Mouse (Mus musculus): ENCODE results near the gene 1700021F05Rik. TPM values are rescaled to one million over a fixed set of nuclear protein-coding genes. Genes with fewer than 3 reads are reported as not detected.

The 1700021F05Rik gene
- polyA plus RNA-seq, 1 experiment from 2014 or later = 31.2 TPM

DNA sequence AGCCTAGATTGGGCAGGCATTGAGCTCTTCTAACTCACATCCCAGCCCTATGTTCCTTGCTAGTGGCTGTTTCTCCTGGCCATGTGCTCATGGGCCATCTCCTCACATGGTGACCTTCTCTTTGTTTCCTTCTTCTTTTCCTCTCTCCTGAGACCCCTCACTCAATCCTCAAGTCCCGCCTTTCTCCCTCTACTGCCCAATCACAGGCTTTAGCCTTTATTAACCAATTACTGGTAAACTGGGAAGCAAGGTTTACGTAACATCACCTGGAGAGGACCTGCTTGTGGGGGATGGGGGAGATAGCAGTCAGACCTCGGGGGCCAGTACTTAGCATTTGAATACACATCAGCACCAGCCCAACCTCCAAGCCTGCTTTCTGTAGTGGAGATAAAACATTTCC lies 10.6 kb upstream of the 1700021F05Rik start:
- H3K27ac ChIP-seq (ENCODE audit: low read depth) = no peak overlapping the region
- no peak for TF ChIP-seq CTCF (IDR thresholded peaks at IDR 0.05; ENCODE audit: low read depth)
- no peak for TF ChIP-seq EP300 (IDR thresholded peaks at IDR 0.05; ENCODE audit: low read depth)
- 49% methylated on average over 3 of the region's 3 CpGs for WGBS (ENCODE audit: insufficient replicate concordance)

GRCm38 (mm10) chr10:43550923-43551322 lies 10.1 kb upstream of the 1700021F05Rik start:
- TF ChIP-seq CTCF (IDR thresholded peaks at IDR 0.05; ENCODE audit: low read depth) (no peak), EP300 (IDR thresholded peaks at IDR 0.05; ENCODE audit: low read depth) (no peak)
- no peaks in the 10 kb centered on the region for H3K27me3 ChIP-seq (ENCODE audit: insufficient read depth, low read length)
- DNase-seq (no peak), ATAC-seq (no peak)
- no peak overlapping the region for H3K27ac ChIP-seq (ENCODE audit: low read depth)
- H3K4me3 ChIP-seq (ENCODE audit: low read depth, low read length) = no peak overlapping the region
- no peak overlapping the region for H3K9ac ChIP-seq (replicated peaks)
- H3K4me1 ChIP-seq (ENCODE audit: insufficient read depth) = no peaks in the 10 kb centered on the region; the same call in 1 of the 2 replicates
- 42% methylated on average over 3 of the region's 3 CpGs for WGBS (ENCODE audit: insufficient replicate concordance)
- no peak overlapping the region for H3K4me2 ChIP-seq (ENCODE audit: low read depth, low read length)
- no peaks in the 10 kb centered on the region for H3K36me3 ChIP-seq (replicated peaks; ENCODE audit: insufficient read depth, low read length)
- H3K9me3 ChIP-seq (ENCODE audit: low read length) = no peaks in the 10 kb centered on the region

More for the DNA sequence above, 10.6 kb upstream of the 1700021F05Rik start:
- Histone ChIP-seq H3K4me3 (ENCODE audit: low read depth, low read length) (no peak overlapping the region), H3K4me2 (ENCODE audit: low read depth, low read length) (no peak overlapping the region), H3K9ac (replicated peaks) (no peak overlapping the region), H3K4me1 (ENCODE audit: insufficient read depth) (no peaks in the 10 kb centered on the region; the same call in 1 of the 2 replicates), H3K9me3 (ENCODE audit: low read length) (no peaks in the 10 kb centered on the region), H3K27me3 (ENCODE audit: insufficient read depth, low read length) (no peaks in the 10 kb centered on the region), H3K36me3 (replicated peaks; ENCODE audit: insufficient read depth, low read length) (no peaks in the 10 kb centered on the region)
- ATAC-seq (no peak), DNase-seq (no peak)

DNA sequence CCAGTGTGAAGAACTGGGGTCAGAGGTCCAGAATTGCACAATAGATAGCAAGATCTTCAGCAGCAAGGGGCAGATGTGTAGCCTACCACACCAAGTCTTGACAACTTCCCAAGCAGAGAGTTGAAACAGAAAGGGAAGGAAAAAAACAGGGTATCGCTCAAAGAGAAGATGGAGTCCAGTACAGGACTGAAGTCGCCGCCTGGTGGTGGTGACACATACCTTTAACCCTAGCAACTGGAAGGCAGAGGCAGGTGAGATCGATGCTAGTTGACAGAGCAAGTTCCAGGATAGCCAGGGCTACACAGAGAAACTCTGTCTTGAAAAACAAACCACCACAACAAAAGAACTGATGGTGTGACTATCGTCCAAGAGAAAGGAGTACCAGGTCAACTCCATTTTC lies 8.6 kb upstream of the 1700021F05Rik start:
- Histone ChIP-seq H3K9ac (replicated peaks) (no peak overlapping the region), H3K4me1 (ENCODE audit: insufficient read depth) (no peaks in the 10 kb centered on the region; the same call in 1 of the 2 replicates), H3K4me3 (ENCODE audit: low read depth, low read length) (no peak overlapping the region), H3K27me3 (ENCODE audit: insufficient read depth, low read length) (no peaks in the 10 kb centered on the region), H3K36me3 (replicated peaks; ENCODE audit: insufficient read depth, low read length) (no peaks in the 10 kb centered on the region), H3K9me3 (ENCODE audit: low read length) (no peaks in the 10 kb centered on the region), H3K4me2 (ENCODE audit: low read depth, low read length) (no peak overlapping the region), H3K27ac (ENCODE audit: low read depth) (no peak overlapping the region)
- ATAC-seq = peak; percentile 60; the same call in 1 of the 2 replicates
- TF ChIP-seq EP300 (IDR thresholded peaks at IDR 0.05; ENCODE audit: low read depth) (no peak), CTCF (IDR thresholded peaks at IDR 0.05; ENCODE audit: low read depth) (peak; percentile 64)
- 45% methylated on average over 5 of the region's 5 CpGs for WGBS (ENCODE audit: insufficient replicate concordance)
- DNase-seq = peak; percentile 58

- peaks cover 15% of the 10 kb centered on the region for H3K4me1 ChIP-seq (ENCODE audit: insufficient read depth)
- H3K36me3 ChIP-seq (replicated peaks; ENCODE audit: insufficient read depth, low read length) = 0 out of 2 replicates have a peak, but pooled peaks cover 2% of the 10 kb centered on the region
- peak overlapping the region; percentile 87 for H3K4me3 ChIP-seq (ENCODE audit: low read depth, low read length)
- no peak overlapping the region for H3K27ac ChIP-seq (ENCODE audit: low read depth)
- no peaks in the 10 kb centered on the region for H3K9me3 ChIP-seq (ENCODE audit: low read length)
- H3K9ac ChIP-seq (replicated peaks) = no peak overlapping the region
- DNase-seq (no peak), ATAC-seq (no peak)
- no peaks in the 10 kb centered on the region for H3K27me3 ChIP-seq (ENCODE audit: insufficient read depth, low read length)
- 45% methylated on average over 7 of the region's 8 CpGs for WGBS (ENCODE audit: insufficient replicate concordance)
- H3K4me2 ChIP-seq (ENCODE audit: low read depth, low read length) = peak overlapping the region; percentile 69
- TF ChIP-seq EP300 (IDR thresholded peaks at IDR 0.05; ENCODE audit: low read depth) = no peak
Measured at GRCm38 (mm10) chr10:43541153-43541544, 355 bp upstream of the 1700021F05Rik start.

DNA sequence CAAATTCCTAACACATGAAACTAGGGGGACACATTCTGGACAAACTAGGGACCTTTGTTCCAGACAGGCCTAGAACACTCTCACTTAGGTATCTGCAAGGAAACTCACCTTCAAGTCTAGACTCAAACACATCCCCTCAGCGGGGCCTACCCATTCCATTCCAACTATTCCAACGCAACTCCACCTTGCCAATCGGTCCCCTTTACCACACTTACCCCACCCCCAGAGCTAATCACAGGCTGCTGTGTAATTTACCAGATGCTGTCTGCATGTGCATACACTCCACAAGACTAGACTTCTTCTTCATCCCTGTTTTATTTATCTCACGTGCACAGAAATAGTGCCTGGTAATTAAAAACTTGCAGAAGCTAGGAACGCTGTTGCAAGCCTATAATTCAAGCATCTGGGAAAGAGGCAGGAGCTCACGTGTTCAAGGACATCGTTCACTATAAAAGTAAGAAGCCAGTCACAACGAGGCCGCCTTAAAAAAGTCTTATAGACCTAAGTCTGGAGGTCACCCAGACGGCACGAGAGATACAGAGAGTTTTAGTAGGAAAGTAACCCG lies 966 bp downstream of the 1700021F05Rik start:
- Histone ChIP-seq H3K9me3 (ENCODE audit: low read length) (no peaks in the 10 kb centered on the region), H3K9ac (replicated peaks) (peak overlapping the region; percentile 92), H3K27me3 (ENCODE audit: insufficient read depth, low read length) (no peaks in the 10 kb centered on the region), H3K4me3 (ENCODE audit: low read depth, low read length) (peak overlapping the region; percentile 87), H3K36me3 (replicated peaks; ENCODE audit: insufficient read depth, low read length) (0 out of 2 replicates have a peak, but pooled peaks cover 4% of the 10 kb centered on the region), H3K4me1 (ENCODE audit: insufficient read depth) (peaks cover 15% of the 10 kb centered on the region), H3K27ac (ENCODE audit: low read depth) (peak overlapping the region; percentile 90), H3K4me2 (ENCODE audit: low read depth, low read length) (peak overlapping the region; percentile 69)
- no peak for ATAC-seq
- TF ChIP-seq EP300 (IDR thresholded peaks at IDR 0.05; ENCODE audit: low read depth) (no peak), CTCF (IDR thresholded peaks at IDR 0.05; ENCODE audit: low read depth) (no peak)
- WGBS (ENCODE audit: insufficient replicate concordance) = 18% methylated on average over 12 of the region's 12 CpGs
- DNase-seq = no peak

- WGBS (ENCODE audit: insufficient replicate concordance) = 72% methylated on average over 5 of the region's 5 CpGs
- Histone ChIP-seq H3K27me3 (ENCODE audit: insufficient read depth, low read length) (no peaks in the 10 kb centered on the region), H3K27ac (ENCODE audit: low read depth) (peak overlapping the region; percentile 44), H3K9me3 (ENCODE audit: low read length) (no peaks in the 10 kb centered on the region), H3K4me1 (ENCODE audit: insufficient read depth) (peaks cover 21% of the 10 kb centered on the region), H3K9ac (replicated peaks) (no peak overlapping the region), H3K4me3 (ENCODE audit: low read depth, low read length) (no peak overlapping the region), H3K36me3 (replicated peaks; ENCODE audit: insufficient read depth, low read length) (0 out of 2 replicates have a peak, but pooled peaks cover 4% of the 10 kb centered on the region), H3K4me2 (ENCODE audit: low read depth, low read length) (peak overlapping the region; percentile 69; the same call in 1 of the 2 replicates)
- TF ChIP-seq EP300 (IDR thresholded peaks at IDR 0.05; ENCODE audit: low read depth) (no peak), CTCF (IDR thresholded peaks at IDR 0.05; ENCODE audit: low read depth) (no peak)
- DNase-seq (no peak), ATAC-seq (no peak)
Measured at GRCm38 (mm10) chr10:43538831-43539230, 2.0 kb downstream of the 1700021F05Rik start.

Data from liver, postnatal 0 days (tissue).